Mouse (Mus musculus) left cerebral cortex, adult 11 months (tissue): ENCODE results near the gene Cts6.
"Not testable (repeated sequence)": the region's sequence is repeated elsewhere in the genome, so short reads cannot be mapped to it uniquely, and the experiment has no call there.

Source experiments
- DNase-seq: peaks from one replicate; pipeline ENCODE4 v3.0.0; 2022; ENCODE audit warnings: low spot score

Gene Cts6

GRCm38 (mm10) chr13:61203310-61203709 is at the start of gene Cts6:
Gene Cts6 (minus strand): TSS chr13:61203410.
- DNase-seq, result no peak

DNA sequence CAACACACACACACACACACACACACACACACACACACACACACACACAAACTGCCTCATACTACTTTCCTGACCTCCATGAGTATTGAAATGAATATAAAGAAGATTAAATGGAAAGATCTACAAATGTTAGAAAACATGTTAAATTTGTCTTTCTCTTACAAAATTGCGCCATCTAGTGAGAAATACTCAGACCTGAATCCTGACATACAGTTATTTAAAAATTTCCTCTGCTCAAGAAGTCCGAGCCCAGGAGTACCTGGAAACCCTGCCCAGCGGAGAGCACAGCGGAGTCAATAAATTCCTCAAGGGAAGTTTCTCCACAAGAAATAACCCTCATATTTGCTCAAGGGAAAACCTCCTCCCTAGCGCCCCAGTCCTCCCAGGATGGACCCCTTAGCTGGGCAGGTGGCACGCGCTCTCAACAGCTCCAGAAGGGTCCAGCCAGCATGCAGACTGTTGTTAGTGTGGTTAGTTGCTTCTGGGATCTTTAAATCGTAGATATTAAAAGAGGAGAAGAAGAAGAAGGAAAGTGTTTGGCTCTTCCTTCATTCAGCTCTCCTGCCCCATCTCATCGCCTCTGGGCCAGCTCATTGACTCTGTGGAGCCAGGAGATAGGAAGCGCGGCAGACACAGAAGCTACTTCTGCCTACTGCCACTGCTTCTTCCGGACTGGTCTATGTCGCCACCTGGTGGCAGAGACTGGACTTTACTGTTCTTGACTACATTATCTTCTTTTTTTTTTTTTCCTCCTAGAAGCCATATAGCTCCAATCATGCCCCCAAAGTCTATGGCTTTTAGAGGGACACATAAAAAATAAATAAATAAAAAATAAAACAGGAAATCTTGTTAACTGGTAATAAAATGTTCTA is 38.1 kb upstream of the Cts6 start:
- peak; percentile 11 for DNase-seq

- DNase-seq, result not testable (repeated sequence)
Measured at GRCm38 (mm10) chr13:61185151-61185933, 17.9 kb downstream of the Cts6 start.

GRCm38 (mm10) chr13:61164622-61165021 is 38.6 kb downstream of the Cts6 start:
- DNase-seq, result no peak

DNA sequence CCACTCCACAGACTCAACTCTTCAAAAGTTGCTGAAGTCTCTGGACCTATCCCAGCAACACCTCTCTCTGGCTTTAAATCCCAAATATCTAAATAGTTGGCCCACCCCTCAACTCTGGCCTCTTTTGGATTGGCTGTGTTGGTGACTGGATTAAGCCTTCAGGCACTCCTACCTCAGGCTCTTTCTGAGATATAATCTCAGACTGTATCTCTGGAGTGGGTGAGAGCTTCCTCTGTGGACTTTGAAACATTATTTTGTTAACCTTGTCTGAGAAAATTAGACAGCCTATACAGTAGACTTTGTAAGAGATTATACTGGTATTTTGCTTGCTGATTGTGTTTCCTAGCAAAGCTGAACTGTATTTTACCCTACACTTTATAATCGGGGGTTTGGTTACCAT is 39.1 kb downstream of the Cts6 start, which contains the start of gene Ctsr:
Gene Ctsr (minus strand): TSS at position 101 of the 400 bp plus-strand sequence.
- DNase-seq, result no peak
